Mouse (Mus musculus) heart, embryonic 12.5 days (tissue): Measurements from ENCODE around the gene Tppp3. TPM values are rescaled to one million over a fixed set of nuclear protein-coding genes. Genes with fewer than 3 reads are reported as not detected.
A peak's percentile ranks its signal among the peaks of the same experiment; 100 is the strongest.

ENCODE experiments used
- ATAC-seq: fragments of 200-750 bp; cut with Nextera tagmentation; 2 replicates; pipeline ENCODE4 v1.8.0; 2017; ENCODE audit warnings: moderate TSS enrichment, moderate library complexity; ENCODE audit not compliant: insufficient number of reproducible peaks, low FRiP score
- H3K27ac ChIP-seq: fragments of 300-500 bp; sonication (generic); 2 replicates; pipeline ENCODE4 v1.5.1; 2016; ENCODE audit warnings: mild to moderate bottlenecking, moderate library complexity; ENCODE audit not compliant: poor library complexity, severe bottlenecking
- H3K27me3 ChIP-seq: fragments of 300-500 bp; sonication (generic); replicated peaks from 2 replicates; pipeline ENCODE4 v1.6.1; 2016; ENCODE audit warnings: mild to moderate bottlenecking, moderate library complexity
- H3K36me3 ChIP-seq: fragments of 300-500 bp; sonication (generic); 2 replicates; pipeline ENCODE4 v1.6.1; 2016; ENCODE audit warnings: mild to moderate bottlenecking, moderate library complexity
- H3K4me1 ChIP-seq: fragments of 300-500 bp; sonication (generic); replicated peaks from 2 replicates; pipeline ENCODE4 v1.6.1; 2016; ENCODE audit warnings: mild to moderate bottlenecking
- H3K4me2 ChIP-seq: fragments of 300-500 bp; sonication (generic); 2 replicates; pipeline ENCODE4 v1.6.1; 2016; ENCODE audit warnings: mild to moderate bottlenecking, moderate library complexity
- H3K4me3 ChIP-seq: fragments of 300-500 bp; sonication (generic); 2 replicates; pipeline ENCODE4 v1.5.1; 2016; ENCODE audit warnings: mild to moderate bottlenecking
- H3K9ac ChIP-seq: fragments of 300-500 bp; sonication (generic); 2 replicates; pipeline ENCODE4 v1.6.1; 2016; ENCODE audit warnings: mild to moderate bottlenecking, moderate library complexity
- H3K9me3 ChIP-seq: fragments of 300-500 bp; sonication (generic); replicated peaks from 2 replicates; pipeline ENCODE4 v1.6.1; 2016; ENCODE audit warnings: mild to moderate bottlenecking, moderate library complexity
- WGBS: fragments of 180-500 bp; shearing (Covaris S2); methylation state at CpG from one replicate; pipeline ENCODE4 v1.1.7; 2016; 5-methylcytosine and 5-hydroxymethylcytosine counted together
- polyA plus RNA-seq: library from polyadenylated mRNA; unstranded; fragments of >200 nt; fragmentation: Nextera tagmentation; extraction: Ambion mirVana; gene quantifications from 2 replicates; pipeline ENCODE4 v1.2.1, GENCODE M21; 2016

The Tppp3 gene
- polyA plus RNA-seq, 1 experiment from 2014 or later, result 14.4 TPM

DNA sequence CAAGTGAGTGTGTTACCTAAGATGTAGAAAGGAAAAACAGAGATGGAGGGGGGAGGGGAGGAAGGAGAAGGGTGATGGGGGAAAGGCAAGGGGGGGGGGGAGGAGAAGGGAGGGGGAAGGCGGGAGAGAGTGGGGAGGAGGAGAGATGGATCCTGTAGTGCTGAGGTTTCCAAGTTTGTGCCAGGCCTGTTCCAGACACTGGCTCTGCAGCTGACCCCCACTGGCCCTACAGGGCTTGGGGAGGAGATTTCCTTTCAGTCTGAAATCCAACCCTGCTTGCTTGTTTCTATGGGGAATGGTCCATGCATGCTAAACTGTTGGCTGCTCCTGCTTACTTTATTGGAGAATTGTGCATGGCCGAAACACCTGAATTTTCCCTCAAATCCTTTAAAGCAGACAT is 37.4 kb upstream of the Tppp3 start:
- H3K4me1 ChIP-seq, result peaks cover 17% of the 10 kb centered on the region
- H3K36me3 ChIP-seq, result no peaks in the 10 kb centered on the region
- H3K27me3 ChIP-seq, result no peaks in the 10 kb centered on the region
- no peak for ATAC-seq
- WGBS, result 76% methylated on average over 1 of the region's 2 CpGs
- 0 out of 2 replicates have a peak overlapping the region, but pooled peaks have one; percentile 6 for H3K4me2 ChIP-seq
- H3K4me3 ChIP-seq, result no peak overlapping the region
- no peak overlapping the region for H3K9ac ChIP-seq
- no peaks in the 10 kb centered on the region for H3K9me3 ChIP-seq
- no peak overlapping the region for H3K27ac ChIP-seq

DNA sequence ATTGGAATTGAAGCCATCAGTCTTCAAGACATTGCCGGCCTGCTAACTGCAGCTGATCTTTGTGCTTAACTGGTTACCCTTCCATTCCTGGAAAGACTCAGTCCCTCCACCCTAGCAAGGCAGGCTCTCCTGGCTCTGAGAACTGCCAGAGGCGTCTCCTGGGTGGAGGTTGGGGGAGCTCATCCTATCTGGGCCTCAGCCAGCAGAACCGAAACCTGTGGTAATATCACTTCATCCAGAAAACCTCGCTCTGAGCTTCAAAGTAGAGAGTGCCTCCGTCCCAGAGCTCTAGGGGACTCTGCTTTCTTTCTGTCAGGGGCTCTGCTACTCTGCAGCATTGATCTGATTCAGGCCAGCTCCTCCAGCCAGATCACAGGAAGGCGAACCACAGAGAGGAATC is 35.7 kb upstream of the Tppp3 start:
- Histone ChIP-seq H3K4me1 (peaks cover 17% of the 10 kb centered on the region), H3K4me2 (no peak overlapping the region), H3K36me3 (no peaks in the 10 kb centered on the region), H3K9ac (no peak overlapping the region), H3K4me3 (no peak overlapping the region), H3K27me3 (no peaks in the 10 kb centered on the region), H3K9me3 (no peaks in the 10 kb centered on the region), H3K27ac (no peak overlapping the region)
- no peak for ATAC-seq
- 64% methylated on average over 6 of the region's 6 CpGs for WGBS

- no peak overlapping the region for H3K27ac ChIP-seq
- WGBS, result 78% methylated on average over 3 of the region's 3 CpGs
Measured at GRCm38 (mm10) chr8:105504617-105505016, 33.3 kb upstream of the Tppp3 start.

DNA sequence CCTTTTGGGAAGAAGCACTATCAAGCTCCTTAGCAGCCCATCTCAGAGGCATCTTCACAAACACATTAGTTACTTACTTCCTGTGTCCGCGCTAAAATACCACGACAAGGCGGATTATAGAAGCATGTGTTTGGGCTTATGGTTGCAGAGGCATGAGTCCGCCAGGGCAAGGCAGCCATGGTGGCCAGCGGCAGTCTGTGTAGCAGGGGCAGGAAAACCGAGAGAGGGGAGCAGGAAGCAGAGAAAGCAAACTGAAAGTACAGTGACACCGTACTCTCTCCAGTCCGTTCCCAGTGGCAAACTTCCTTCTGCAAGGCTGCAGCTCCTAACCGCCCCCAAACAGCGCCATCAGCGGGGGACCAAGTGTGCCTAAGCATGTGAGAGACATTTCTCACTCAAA is 28.5 kb upstream of the Tppp3 start:
- H3K4me3 ChIP-seq, result no peak overlapping the region
- ATAC-seq, result no peak

More at GRCm38 (mm10) chr8:105504617-105505016, 33.3 kb upstream of the Tppp3 start:
- Histone ChIP-seq H3K4me1 (peaks cover 10% of the 10 kb centered on the region), H3K4me3 (no peak overlapping the region), H3K4me2 (no peak overlapping the region), H3K9ac (no peak overlapping the region), H3K27me3 (no peaks in the 10 kb centered on the region), H3K36me3 (no peaks in the 10 kb centered on the region), H3K9me3 (no peaks in the 10 kb centered on the region)
- no peak for ATAC-seq

DNA sequence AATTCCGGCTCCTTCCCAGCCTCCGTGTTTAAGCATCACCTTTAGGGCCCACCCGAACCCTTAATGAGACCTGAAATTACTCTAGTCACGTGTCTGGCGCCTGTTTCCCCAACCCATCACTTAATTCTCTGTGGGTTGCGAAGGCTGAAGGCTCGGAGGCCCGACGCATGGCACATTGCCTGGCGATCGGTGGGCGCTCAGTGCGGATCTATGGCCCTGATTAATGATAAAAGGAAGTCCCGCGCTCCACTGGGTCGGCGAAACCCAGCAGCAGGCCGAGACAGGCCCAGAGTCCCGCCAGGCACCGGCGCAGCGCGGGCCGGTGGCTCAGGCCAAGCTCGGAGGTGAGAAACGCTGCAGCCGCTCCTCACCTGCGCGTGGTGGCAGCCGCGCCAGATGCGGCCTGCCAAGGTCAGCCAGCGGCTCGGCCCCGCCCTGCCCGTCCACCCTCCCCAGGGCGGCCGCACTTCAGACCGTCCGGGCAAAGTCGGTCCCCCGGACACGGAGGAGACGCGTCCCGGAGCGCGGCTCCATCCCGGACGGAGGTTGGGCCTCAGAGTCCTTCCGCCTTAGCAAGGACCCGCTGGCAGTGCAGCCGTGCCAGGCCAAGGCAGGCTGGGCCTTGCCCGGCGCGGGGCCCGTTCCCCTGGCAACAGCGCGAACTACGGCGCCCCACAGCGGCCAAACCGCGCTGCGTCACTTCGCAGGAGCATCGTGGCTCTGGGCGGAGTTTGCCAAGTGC is 25.3 kb upstream of the Tppp3 start, which contains the start of gene Zdhhc1:
Gene Zdhhc1 (minus strand): TSS at position 464 of the 742 bp plus-strand sequence.
- Histone ChIP-seq H3K36me3 (no peaks in the 10 kb centered on the region), H3K4me1 (peaks cover 14% of the 10 kb centered on the region), H3K9me3 (no peaks in the 10 kb centered on the region), H3K27me3 (no peaks in the 10 kb centered on the region), H3K9ac (peak within 1 kb of the TSS; percentile 91), H3K27ac (peak within 1 kb of the TSS; percentile 40), H3K4me2 (peak within 1 kb of the TSS; percentile 96), H3K4me3 (peak within 1 kb of the TSS; percentile 95)
- peak; percentile 84 for ATAC-seq
- under 1% methylated on average over 68 of the region's 68 CpGs for WGBS

More for the DNA sequence above, 28.5 kb upstream of the Tppp3 start:
- no peak overlapping the region for H3K27ac ChIP-seq
- peaks cover 11% of the 10 kb centered on the region for H3K4me1 ChIP-seq
- 56% methylated on average over 12 of the region's 12 CpGs for WGBS
- H3K27me3 ChIP-seq, result no peaks in the 10 kb centered on the region
- no peak overlapping the region for H3K4me2 ChIP-seq
- H3K36me3 ChIP-seq, result no peaks in the 10 kb centered on the region
- H3K9me3 ChIP-seq, result no peaks in the 10 kb centered on the region
- no peak overlapping the region for H3K9ac ChIP-seq

DNA sequence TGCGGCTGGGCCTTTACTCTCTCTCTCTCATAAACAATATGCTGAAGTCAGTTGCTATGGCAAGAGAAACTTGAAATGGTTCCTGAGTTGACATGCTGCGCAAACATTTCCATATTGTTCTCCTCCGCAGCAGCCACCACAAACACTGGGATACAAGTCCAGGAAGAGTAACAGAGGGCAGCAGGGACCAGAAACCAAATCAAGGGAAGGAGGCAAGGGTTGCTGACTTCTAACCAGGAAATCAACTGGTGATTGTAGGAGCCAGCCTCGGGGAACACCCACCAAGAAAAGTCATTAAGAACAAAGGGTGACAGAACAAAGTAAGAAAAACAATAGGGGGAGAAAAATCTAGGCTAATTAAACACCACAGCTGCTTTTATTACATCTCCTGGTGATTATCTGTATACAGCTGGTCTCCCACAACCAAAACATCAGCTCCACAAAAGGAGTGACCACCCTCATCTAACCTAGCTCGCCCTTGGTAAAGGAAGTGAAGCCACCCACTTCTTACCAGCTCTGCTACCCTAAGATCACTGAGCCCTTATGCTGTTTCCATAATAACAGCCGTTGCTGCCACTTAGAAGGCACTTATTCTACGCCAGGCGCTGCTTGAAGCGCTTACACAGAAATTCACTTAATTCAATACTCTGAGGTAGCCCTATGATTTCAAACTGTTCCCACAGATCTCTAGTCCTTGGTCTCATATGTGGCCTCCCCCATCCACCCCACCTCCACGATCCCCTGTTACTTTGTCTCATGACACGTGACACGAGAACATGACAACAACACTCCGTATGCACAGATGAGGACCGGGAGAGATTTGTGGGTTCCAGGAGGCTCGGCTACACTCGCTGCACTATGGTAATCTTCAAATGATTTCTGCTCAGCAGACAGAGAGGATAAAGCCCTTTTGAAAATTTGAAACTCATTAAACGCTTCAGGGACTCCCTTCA is 24.3 kb upstream of the Tppp3 start:
- no peak for ATAC-seq
- Histone ChIP-seq H3K4me1 (peaks cover 23% of the 10 kb centered on the region), H3K27ac (no peak overlapping the region), H3K4me3 (peak overlapping the region; percentile 95), H3K9me3 (no peaks in the 10 kb centered on the region), H3K9ac (peak overlapping the region; percentile 91), H3K27me3 (no peaks in the 10 kb centered on the region), H3K36me3 (no peaks in the 10 kb centered on the region), H3K4me2 (peak overlapping the region; percentile 96)
- WGBS, result 45% methylated on average over 17 of the region's 17 CpGs

DNA sequence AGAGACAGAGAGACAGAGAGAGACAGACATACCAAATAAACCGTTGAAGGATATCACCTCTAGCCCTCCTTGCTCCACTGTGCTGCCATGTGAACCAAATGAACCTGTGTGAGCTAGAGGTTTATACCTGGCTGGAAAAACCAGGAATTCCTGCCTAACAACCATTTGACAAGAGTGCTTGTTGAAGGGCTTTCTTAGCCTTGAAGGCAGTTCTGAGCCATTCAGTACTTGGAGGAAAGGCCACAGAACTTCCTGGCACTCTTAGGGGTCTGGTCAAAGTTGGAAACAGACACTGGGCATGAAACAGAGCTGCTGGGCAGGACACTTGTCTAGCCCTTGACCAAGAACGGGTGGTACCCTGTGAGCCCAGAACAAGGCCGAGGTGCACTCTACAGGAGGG is 23.2 kb upstream of the Tppp3 start:
- H3K9me3 ChIP-seq, result no peaks in the 10 kb centered on the region
- H3K27ac ChIP-seq, result no peak overlapping the region
- no peak overlapping the region for H3K4me3 ChIP-seq
- H3K9ac ChIP-seq, result no peak overlapping the region
- H3K27me3 ChIP-seq, result no peaks in the 10 kb centered on the region
- H3K4me1 ChIP-seq, result peaks cover 27% of the 10 kb centered on the region
- no peak for ATAC-seq
- no peaks in the 10 kb centered on the region for H3K36me3 ChIP-seq
- 81% methylated on average over 3 of the region's 3 CpGs for WGBS
- H3K4me2 ChIP-seq, result no peak overlapping the region

GRCm38 (mm10) chr8:105493495-105493894 is 22.2 kb upstream of the Tppp3 start:
- peaks cover 27% of the 10 kb centered on the region for H3K4me1 ChIP-seq
- H3K27ac ChIP-seq, result no peak overlapping the region
- no peaks in the 10 kb centered on the region for H3K27me3 ChIP-seq
- no peaks in the 10 kb centered on the region for H3K9me3 ChIP-seq
- no peak overlapping the region for H3K4me3 ChIP-seq
- WGBS, result 42% methylated on average over 3 of the region's 3 CpGs
- no peaks in the 10 kb centered on the region for H3K36me3 ChIP-seq
- H3K9ac ChIP-seq, result no peak overlapping the region
- no peak for ATAC-seq
- no peak overlapping the region for H3K4me2 ChIP-seq

GRCm38 (mm10) chr8:105489281-105489680 is 18.0 kb upstream of the Tppp3 start:
- Histone ChIP-seq H3K36me3 (no peaks in the 10 kb centered on the region), H3K27ac (no peak overlapping the region), H3K27me3 (no peaks in the 10 kb centered on the region), H3K9me3 (no peaks in the 10 kb centered on the region), H3K9ac (no peak overlapping the region), H3K4me3 (no peak overlapping the region), H3K4me2 (no peak overlapping the region), H3K4me1 (peaks cover 16% of the 10 kb centered on the region; the same call in 1 of the 2 replicates)
- ATAC-seq, result no peak
- WGBS, result 42% methylated on average over 1 of the region's 1 CpGs

- Histone ChIP-seq H3K4me2 (no peak overlapping the region), H3K27ac (no peak overlapping the region), H3K9ac (no peak overlapping the region), H3K9me3 (no peaks in the 10 kb centered on the region), H3K27me3 (no peaks in the 10 kb centered on the region), H3K36me3 (peaks cover 2% of the 10 kb centered on the region; the same call in 1 of the 2 replicates), H3K4me1 (peaks cover 16% of the 10 kb centered on the region; the same call in 1 of the 2 replicates), H3K4me3 (no peak overlapping the region)
- no peak for ATAC-seq
- 49% methylated on average over 3 of the region's 3 CpGs for WGBS
Measured at GRCm38 (mm10) chr8:105488082-105488481, 16.8 kb upstream of the Tppp3 start.

- no peak overlapping the region for H3K27ac ChIP-seq
- no peaks in the 10 kb centered on the region for H3K9me3 ChIP-seq
- H3K36me3 ChIP-seq, result peaks cover 2% of the 10 kb centered on the region; the same call in 1 of the 2 replicates
- H3K4me3 ChIP-seq, result no peak overlapping the region
- H3K4me1 ChIP-seq, result peaks cover 13% of the 10 kb centered on the region
- WGBS, result 17% methylated on average over 2 of the region's 2 CpGs
- ATAC-seq, result no peak
- H3K4me2 ChIP-seq, result no peak overlapping the region
- no peaks in the 10 kb centered on the region for H3K27me3 ChIP-seq
- no peak overlapping the region for H3K9ac ChIP-seq
Measured at GRCm38 (mm10) chr8:105484392-105484791, 13.1 kb upstream of the Tppp3 start.
